Mouse (Mus musculus) hindbrain, embryonic 15.5 days (tissue): ENCODE data around the gene Gm14308. TPM values are rescaled to one million over a fixed set of nuclear protein-coding genes. Genes with fewer than 3 reads are reported as not detected.
"Not testable (repeated sequence)": the region's sequence is repeated elsewhere in the genome, so short reads cannot be mapped to it uniquely, and the experiment has no call there.

Experiments used
- ATAC-seq: fragments of 200-750 bp; cut with Nextera tagmentation; 2 replicates; pipeline ENCODE4 v1.8.0; 2017; ENCODE audit warnings: low read depth, moderate number of reproducible peaks, moderate TSS enrichment; ENCODE audit not compliant: low FRiP score
- H3K27ac ChIP-seq: fragments of 300-500 bp; sonication (generic); replicated peaks from 2 replicates; pipeline ENCODE4 v1.5.1; 2015; ENCODE audit warnings: mild to moderate bottlenecking, inconsistent platforms
- H3K27me3 ChIP-seq: fragments of 300-500 bp; sonication (generic); 2 replicates; pipeline ENCODE4 v1.6.1; 2015; ENCODE audit warnings: control low read depth, inconsistent platforms
- H3K36me3 ChIP-seq: fragments of 300-500 bp; sonication (generic); 2 replicates; pipeline ENCODE4 v1.6.1; 2015; ENCODE audit warnings: control low read depth, inconsistent platforms
- H3K4me1 ChIP-seq: fragments of 300-500 bp; sonication (generic); replicated peaks from 2 replicates; pipeline ENCODE4 v1.6.1; 2015; ENCODE audit warnings: control low read depth, inconsistent platforms
- H3K4me2 ChIP-seq: fragments of 300-500 bp; sonication (generic); 2 replicates; pipeline ENCODE4 v1.6.1; 2015; ENCODE audit warnings: moderate library complexity, mild to moderate bottlenecking, inconsistent platforms
- H3K4me3 ChIP-seq: fragments of 300-500 bp; sonication (generic); 2 replicates; pipeline ENCODE4 v1.5.1; 2015; ENCODE audit warnings: mild to moderate bottlenecking, inconsistent platforms
- H3K9ac ChIP-seq: fragments of 300-500 bp; sonication (generic); 2 replicates; pipeline ENCODE4 v1.6.1; 2015; ENCODE audit warnings: inconsistent platforms
- H3K9me3 ChIP-seq: fragments of 300-500 bp; sonication (generic); 2 replicates; pipeline ENCODE4 v1.6.1; 2016; ENCODE audit warnings: control low read depth, inconsistent platforms
- WGBS: fragments of 180-500 bp; shearing (Covaris S2); methylation state at CpG from one replicate; pipeline ENCODE4 v1.1.7; 2015; 5-methylcytosine and 5-hydroxymethylcytosine counted together
- polyA plus RNA-seq: library from polyadenylated mRNA; unstranded; fragments of >200 nt; fragmentation: Nextera tagmentation; extraction: Ambion mirVana; gene quantifications from 2 replicates; pipeline ENCODE4 v1.2.1, GENCODE M21; 2015

Gm14308 gene
- 7.7 and 20.5 TPM in 2 replicates for polyA plus RNA-seq

GRCm38 (mm10) chr2:176636244-176636643 is at the start of gene Gm14308:
Gm14308 (minus strand) TSS chr2:176636344.
- H3K27me3 ChIP-seq, H3K4me3 ChIP-seq, ATAC-seq, H3K36me3 ChIP-seq, H3K4me1 ChIP-seq, H3K9me3 ChIP-seq, H3K9ac ChIP-seq, H3K4me2 ChIP-seq, H3K27ac ChIP-seq: not testable (repeated sequence)
- no CpG with 5 or more reads among the region's 4 CpGs for WGBS

GRCm38 (mm10) chr2:176670222-176670621 is 34.1 kb upstream of the Gm14308 start, which contains the start of gene Zfp973:
Zfp973 (plus strand) TSS chr2:176670522.
- H3K4me2 ChIP-seq, H3K9ac ChIP-seq, H3K27me3 ChIP-seq, H3K36me3 ChIP-seq, H3K27ac ChIP-seq, H3K4me3 ChIP-seq, H3K4me1 ChIP-seq, ATAC-seq, H3K9me3 ChIP-seq: not testable (repeated sequence)
- whole genome bisulfite sequencing = no CpG with 5 or more reads among the region's 6 CpGs

Other genes with a start within 250 kb of the Gm14308 start
- gene Gm14435, start 212.8 kb downstream of the Gm14308 start, polyA plus RNA-seq = 9.2 and 11.2 TPM in 2 replicates
- gene Gm14434, start 149.6 kb downstream of the Gm14308 start, polyA plus RNA-seq = 19.5 and 24.8 TPM in 2 replicates
- not detected in 2 replicates for gene Zfp967, start 115.3 kb downstream of the Gm14308 start, polyA plus RNA-seq
- 8.5 and 9.4 TPM in 2 replicates for gene Zfp973, start 34.2 kb upstream of the Gm14308 start, polyA plus RNA-seq
- gene Gm14305, start 72.0 kb upstream of the Gm14308 start, polyA plus RNA-seq = 33.1 and 36.1 TPM in 2 replicates
- 8.2 and 9.0 TPM in 2 replicates for gene Gm14295, start 162.3 kb upstream of the Gm14308 start, polyA plus RNA-seq
- not detected in 2 replicates for gene Gm14408, start 194.8 kb upstream of the Gm14308 start, polyA plus RNA-seq